Comparison of ENCODE assay signal across 9 mouse cellular contexts in genomic region chr15:103086672-103087069, GRCm38 (mm10).
DNase-seq lines count a peak whose midpoint lies in the region; ATAC-seq and TF ChIP-seq lines count a peak whose summit lies in the region.
"Had no signal": no experiment of that assay in that cellular context is flagged by ENCODE, and none has a peak within 500 bp of the region (broad histone marks: within the 10 kb centered on the region; RNA-seq: fewer than 3 reads in every experiment).

No protein-coding gene starts in this region.

- 25% methylated on average over 15 of the region's 15 CpGs for WGBS in kidney, embryonic 14.5 days
- 11% methylated on average over 15 of the region's 15 CpGs for WGBS in embryonic facial prominence, embryonic 13.5 days
- 12% methylated on average over 15 of the region's 15 CpGs for WGBS in hindbrain, postnatal 0 days
- 8% methylated on average over 15 of the region's 15 CpGs for WGBS in midbrain, embryonic 16.5 days

- DNase-seq in kidney, adult 18-20 months = no peak
- DNase-seq in hindbrain, postnatal 0 days (ENCODE audit: low spot score) = no peak
- DNase-seq in spleen, postnatal 4 days (ENCODE audit: low spot score in 2 of 2) = no peak
- no peak for DNase-seq in thymus, postnatal 4 days
- no peak for DNase-seq in left cerebral cortex, postnatal 4 days

- H3K9me3 ChIP-seq in kidney, embryonic 14.5 days (ENCODE audit: control insufficient read depth, low read length) = no peaks in the 10 kb centered on the region
- no peaks in the 10 kb centered on the region for H3K9me3 ChIP-seq in embryonic facial prominence, embryonic 13.5 days
- no peaks in the 10 kb centered on the region for H3K9me3 ChIP-seq in hindbrain, postnatal 0 days (ENCODE audit: low read length)
- H3K9me3 ChIP-seq in midbrain, embryonic 16.5 days (replicated peaks; ENCODE audit: control insufficient read depth, low read length, poor library complexity, severe bottlenecking) = no peaks in the 10 kb centered on the region

- TF ChIP-seq CTCF in hindbrain, postnatal 0 days (IDR thresholded peaks at IDR 0.05; ENCODE audit: low read depth) = no peak

- peaks cover 20% of the 10 kb centered on the region for H3K4me1 ChIP-seq in kidney, embryonic 14.5 days (ENCODE audit: control insufficient read depth, insufficient read depth, low read length)
- peaks cover 21% of the 10 kb centered on the region for H3K4me1 ChIP-seq in embryonic facial prominence, embryonic 13.5 days
- H3K4me1 ChIP-seq in hindbrain, postnatal 0 days (ENCODE audit: insufficient read depth, low read length) = peaks cover 27% of the 10 kb centered on the region
- H3K4me1 ChIP-seq in midbrain, embryonic 16.5 days (ENCODE audit: control insufficient read depth, insufficient read depth, low read length) = peaks cover 16% of the 10 kb centered on the region

- 0 out of 2 replicates have a peak, but pooled peaks have one; percentile 3 for ATAC-seq in kidney, embryonic 14.5 days (ENCODE audit: low FRiP score, low TSS enrichment)
- ATAC-seq in embryonic facial prominence, embryonic 13.5 days (ENCODE audit: insufficient number of reproducible peaks, insufficient read depth, low FRiP score, low TSS enrichment, low read depth) = no peak
- no peak for ATAC-seq in hindbrain, postnatal 0 days
- ATAC-seq in midbrain, embryonic 16.5 days = no peak

- H3K9ac ChIP-seq in kidney, embryonic 14.5 days (ENCODE audit: low read depth, low read length) = peak overlapping the region; percentile 43; the same call in 1 of the 2 replicates
- no peak overlapping the region for H3K9ac ChIP-seq in embryonic facial prominence, embryonic 13.5 days
- peak overlapping the region; percentile 13; the same call in 1 of the 2 replicates for H3K9ac ChIP-seq in hindbrain, postnatal 0 days (replicated peaks; ENCODE audit: low read length)
- peak overlapping the region; percentile 55 for H3K9ac ChIP-seq in midbrain, embryonic 16.5 days (ENCODE audit: low read depth, low read length)

- peaks cover 16% of the 10 kb centered on the region; the same call in 1 of the 2 replicates for H3K27me3 ChIP-seq in kidney, embryonic 14.5 days (ENCODE audit: control insufficient read depth, insufficient read depth, low read length)
- peaks cover 100% of the 10 kb centered on the region for H3K27me3 ChIP-seq in embryonic facial prominence, embryonic 13.5 days
- peaks cover 26% of the 10 kb centered on the region; the same call in 1 of the 2 replicates for H3K27me3 ChIP-seq in hindbrain, postnatal 0 days (ENCODE audit: insufficient read depth, low read length)
- peaks cover 77% of the 10 kb centered on the region for H3K27me3 ChIP-seq in midbrain, embryonic 16.5 days (ENCODE audit: control insufficient read depth, insufficient read depth, low read depth, low read length)

- peak overlapping the region; percentile 32 for H3K4me3 ChIP-seq in kidney, embryonic 14.5 days (ENCODE audit: low read length)
- H3K4me3 ChIP-seq in embryonic facial prominence, embryonic 13.5 days = peak overlapping the region; percentile 30
- peak overlapping the region; percentile 27 for H3K4me3 ChIP-seq in hindbrain, postnatal 0 days (ENCODE audit: low read length)
- peak overlapping the region; percentile 31 for H3K4me3 ChIP-seq in midbrain, embryonic 16.5 days (ENCODE audit: low read depth, low read length)
- H3K4me3 ChIP-seq: myocyte had no signal

- H3K27ac ChIP-seq in kidney, embryonic 14.5 days (ENCODE audit: low read depth, low read length) = no peak overlapping the region
- H3K27ac ChIP-seq in embryonic facial prominence, embryonic 13.5 days = no peak overlapping the region
- H3K27ac ChIP-seq in hindbrain, postnatal 0 days = 0 out of 2 replicates have a peak overlapping the region, but pooled peaks have one; percentile 2
- H3K27ac ChIP-seq in midbrain, embryonic 16.5 days (ENCODE audit: low read length) = no peak overlapping the region

- no peaks in the 10 kb centered on the region for H3K36me3 ChIP-seq in kidney, embryonic 14.5 days (ENCODE audit: control insufficient read depth, insufficient read depth, low read length)
- no peaks in the 10 kb centered on the region for H3K36me3 ChIP-seq in embryonic facial prominence, embryonic 13.5 days
- no peaks in the 10 kb centered on the region for H3K36me3 ChIP-seq in hindbrain, postnatal 0 days (ENCODE audit: insufficient read depth, low read length)
- no peaks in the 10 kb centered on the region for H3K36me3 ChIP-seq in midbrain, embryonic 16.5 days (ENCODE audit: control insufficient read depth, insufficient read depth, low read length)

- intact Hi-C loops in left cerebral cortex, postnatal 4 days (cut with DNase I) = no loop called here

- H3K4me2 ChIP-seq in kidney, embryonic 14.5 days (replicated peaks; ENCODE audit: low read depth, low read length) = peak overlapping the region; percentile 66
- H3K4me2 ChIP-seq in embryonic facial prominence, embryonic 13.5 days = peak overlapping the region; percentile 53
- H3K4me2 ChIP-seq in hindbrain, postnatal 0 days (ENCODE audit: low read depth, low read length) = peak overlapping the region; percentile 53
- peak overlapping the region; percentile 68 for H3K4me2 ChIP-seq in midbrain, embryonic 16.5 days (ENCODE audit: low read length)
